Mouse (Mus musculus) T-helper 1 cell (primary cell): ENCODE data around the gene Actn4.

Experiments used
- in situ Hi-C: fragments of 300-600 bp; cut with MboI, MseI; formaldehyde crosslinking; loops from one replicate; pipeline ENCODE4 v1.15.1; 2025; ENCODE audit warnings: high pct_unique_total_duplicates

Gene Actn4

GRCm38 (mm10) chr7:28849700-28850236 lies 112.4 kb downstream of the Actn4 start:
- in situ Hi-C loops = loop anchor here (5.0 kb wide), 1 partner anchor 742 kb away; no protein-coding TSS in a partner anchor

- in situ Hi-C loops = no loop called here
These were observed 114.9 kb downstream of the Actn4 start for GRCm38 (mm10) chr7:28847273-28847672.
